Mouse (Mus musculus) retina, adult 2 months (tissue): ENCODE results near the gene Mindy1.

Source experiments
- DNase-seq: peaks from one replicate; pipeline ENCODE4 v3.0.0-alpha.2; 2012; ENCODE audit warnings: low read depth, low spot score

Mindy1 gene

DNA sequence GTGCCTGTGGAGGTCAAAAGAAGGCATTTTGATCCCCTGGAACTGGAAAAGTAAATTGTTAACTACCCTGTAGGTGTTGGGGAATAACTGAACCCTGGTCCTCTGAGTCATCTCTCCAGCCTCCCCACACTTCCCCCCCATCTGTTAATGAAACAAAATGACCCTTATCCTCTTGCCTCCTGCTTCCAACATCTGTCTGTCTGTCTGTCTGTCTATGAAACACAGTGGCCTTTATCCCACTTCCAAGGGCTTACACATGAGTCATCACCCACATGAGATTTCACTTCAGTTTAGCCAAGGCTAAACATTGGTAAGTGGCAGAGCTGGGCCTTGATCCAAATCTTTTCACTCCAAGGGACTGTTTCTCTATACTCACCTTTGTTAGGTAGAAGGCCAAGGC is 13.3 kb upstream of the Mindy1 start:
- DNase-seq = no peak

DNA sequence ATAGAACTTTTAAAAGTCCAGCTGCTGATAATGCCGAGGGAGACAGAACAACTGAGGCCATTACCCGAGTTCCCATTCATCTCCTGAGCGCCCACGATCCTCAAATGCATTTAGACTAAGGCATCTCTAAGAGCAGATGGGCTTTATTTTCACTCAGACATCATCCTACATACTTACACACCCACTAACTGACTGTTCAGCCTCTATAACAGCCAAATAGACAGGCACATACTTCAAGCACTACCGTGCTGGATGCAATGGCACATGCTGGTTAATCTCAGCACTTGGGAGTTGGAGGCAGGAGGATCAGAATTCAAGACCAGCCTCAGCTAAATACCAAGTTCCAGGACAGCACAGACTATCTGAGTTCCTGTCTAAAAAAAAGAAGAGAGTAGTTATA is 11.4 kb upstream of the Mindy1 start:
- no peak for DNase-seq

DNA sequence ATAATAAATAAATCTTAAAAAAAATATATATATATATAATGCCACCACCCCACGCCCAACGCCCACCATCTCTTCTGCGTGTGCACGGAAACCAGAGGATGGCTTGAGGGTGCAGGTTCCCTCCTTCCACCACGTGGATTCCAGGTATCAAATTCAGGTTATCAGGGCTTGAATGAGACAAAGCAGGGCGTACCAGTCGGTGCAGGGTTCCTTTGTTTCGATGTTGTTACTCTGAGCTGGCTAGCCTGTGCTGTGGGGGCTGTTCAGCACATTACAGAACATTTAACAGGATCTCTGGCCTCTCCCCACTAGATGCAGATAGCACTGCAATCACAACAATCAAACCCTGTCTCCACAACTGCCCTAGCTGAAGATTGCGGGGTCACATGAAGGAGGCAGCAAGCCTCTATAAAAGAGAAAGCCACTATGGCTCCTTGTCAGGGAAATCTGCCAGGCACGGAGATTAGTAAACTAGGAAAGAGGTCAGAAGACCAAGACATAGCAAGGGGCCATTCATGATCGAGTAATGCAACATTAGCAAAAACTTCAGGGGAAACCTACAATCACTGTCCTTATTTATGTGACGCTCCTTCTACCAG is 10.3 kb upstream of the Mindy1 start:
- no peak for DNase-seq

DNA sequence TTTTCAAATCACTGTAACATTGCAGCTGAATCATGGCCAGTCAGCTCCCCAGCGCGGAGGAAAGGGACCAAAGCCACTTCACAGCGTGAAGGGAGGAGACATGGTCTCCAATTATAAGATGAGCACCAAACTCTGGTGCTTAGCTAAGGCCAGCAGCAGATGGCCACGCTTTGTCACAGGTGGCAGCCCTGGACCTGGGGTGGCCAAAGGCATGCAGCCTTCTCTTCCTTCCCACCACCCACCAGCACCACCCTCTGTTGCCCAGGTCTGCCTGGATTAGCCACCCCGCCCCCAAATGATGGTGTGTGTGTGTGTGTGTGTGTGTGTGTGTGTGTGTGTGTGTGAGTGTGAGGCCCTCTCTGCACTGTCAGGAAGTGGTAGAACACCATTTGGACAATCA is 7.7 kb upstream of the Mindy1 start:
- DNase-seq = no peak

- no peak for DNase-seq
Observed at GRCm38 (mm10) chr3:95274453-95274852, 6.7 kb upstream of the Mindy1 start.

DNA sequence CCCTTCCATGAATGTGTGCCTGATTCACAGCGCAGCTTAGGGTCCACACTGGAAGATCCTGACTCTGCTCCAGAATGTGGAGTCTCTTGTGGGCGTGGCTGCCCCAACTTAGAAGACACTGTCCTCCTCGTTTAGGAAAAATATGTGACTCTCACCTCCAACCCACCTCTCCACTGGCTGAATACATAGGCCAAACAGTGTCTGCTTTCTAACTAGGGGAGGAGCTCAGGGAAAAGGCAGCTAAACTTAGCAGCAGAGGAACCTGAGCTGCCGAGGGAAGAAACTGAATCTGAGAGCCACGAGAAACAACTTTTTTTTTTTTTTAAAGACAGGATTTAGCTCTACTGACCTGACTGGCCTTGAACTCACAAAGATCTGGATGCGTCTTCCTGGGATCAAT is 6.0 kb upstream of the Mindy1 start:
- DNase-seq = no peak

DNA sequence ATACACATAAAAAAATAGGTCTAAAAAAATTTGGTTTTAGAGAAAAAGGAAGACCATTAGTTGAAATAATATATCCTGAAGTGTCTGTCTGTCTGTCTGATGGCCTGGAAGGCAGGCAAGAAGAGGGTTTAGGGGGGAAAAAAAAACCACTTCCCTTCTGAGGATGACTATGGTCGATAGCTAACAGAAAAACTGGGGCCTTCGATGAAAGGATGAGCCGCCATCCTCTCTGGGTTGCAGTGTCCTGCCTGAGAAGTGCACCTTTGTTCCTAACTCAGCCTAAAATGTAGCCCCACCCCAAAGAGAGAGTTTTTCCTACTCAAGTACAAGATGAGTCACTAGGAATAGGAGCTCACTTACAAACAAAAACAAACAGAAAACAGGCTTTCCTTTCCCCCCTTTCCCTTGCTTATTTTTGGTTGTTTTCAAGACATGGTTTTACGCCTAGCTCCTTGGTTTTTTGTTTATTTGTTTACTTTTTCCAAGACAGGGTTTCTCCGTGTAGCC is 4.7 kb upstream of the Mindy1 start:
- DNase-seq = no peak

GRCm38 (mm10) chr3:95277149-95277551 is 4.0 kb upstream of the Mindy1 start:
- no peak for DNase-seq

DNA sequence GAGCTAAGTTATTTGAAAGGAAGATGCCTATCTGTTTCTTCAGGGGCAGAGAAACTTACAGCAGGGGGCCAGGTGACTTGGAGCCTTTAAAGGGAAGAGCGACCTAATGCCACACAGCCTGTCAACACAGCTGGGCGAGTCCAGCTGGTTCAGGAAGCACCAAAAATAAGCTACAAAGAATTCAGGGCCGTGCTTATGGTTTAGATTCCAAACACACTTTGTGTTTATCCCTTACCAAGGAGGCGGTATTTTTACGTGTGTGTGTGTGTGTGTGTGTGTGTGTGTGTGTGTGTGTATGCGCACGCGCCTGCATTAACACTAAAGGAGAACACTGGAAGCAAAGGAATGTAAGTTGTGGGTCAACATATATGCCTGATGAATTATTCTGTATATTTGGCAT is 398 bp upstream of the Mindy1 start:
- no peak for DNase-seq

DNA sequence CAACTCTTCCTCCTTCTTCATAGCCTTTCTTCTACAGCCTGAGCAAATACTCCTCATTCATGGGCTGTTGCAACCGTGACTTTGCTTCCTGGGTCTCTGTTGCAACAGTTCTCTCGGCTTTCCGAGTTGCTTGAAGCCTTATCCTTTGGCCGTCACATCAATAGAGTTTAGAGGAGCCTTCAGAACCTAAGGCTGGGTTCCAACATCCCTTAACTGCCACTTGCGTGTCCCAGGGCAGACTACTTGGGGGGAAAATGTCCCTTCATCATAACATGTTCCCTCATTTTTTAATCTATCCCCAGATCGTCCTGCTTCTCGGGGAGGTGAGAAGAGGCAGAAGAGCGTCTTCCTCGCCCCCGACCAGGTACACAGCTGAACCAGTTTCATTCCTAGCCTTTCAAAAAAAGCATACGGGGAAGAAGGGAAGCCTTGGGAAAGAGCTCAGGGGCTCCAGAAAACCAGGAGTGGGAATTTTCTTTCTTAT is 1.3 kb downstream of the Mindy1 start:
- no peak for DNase-seq

DNA sequence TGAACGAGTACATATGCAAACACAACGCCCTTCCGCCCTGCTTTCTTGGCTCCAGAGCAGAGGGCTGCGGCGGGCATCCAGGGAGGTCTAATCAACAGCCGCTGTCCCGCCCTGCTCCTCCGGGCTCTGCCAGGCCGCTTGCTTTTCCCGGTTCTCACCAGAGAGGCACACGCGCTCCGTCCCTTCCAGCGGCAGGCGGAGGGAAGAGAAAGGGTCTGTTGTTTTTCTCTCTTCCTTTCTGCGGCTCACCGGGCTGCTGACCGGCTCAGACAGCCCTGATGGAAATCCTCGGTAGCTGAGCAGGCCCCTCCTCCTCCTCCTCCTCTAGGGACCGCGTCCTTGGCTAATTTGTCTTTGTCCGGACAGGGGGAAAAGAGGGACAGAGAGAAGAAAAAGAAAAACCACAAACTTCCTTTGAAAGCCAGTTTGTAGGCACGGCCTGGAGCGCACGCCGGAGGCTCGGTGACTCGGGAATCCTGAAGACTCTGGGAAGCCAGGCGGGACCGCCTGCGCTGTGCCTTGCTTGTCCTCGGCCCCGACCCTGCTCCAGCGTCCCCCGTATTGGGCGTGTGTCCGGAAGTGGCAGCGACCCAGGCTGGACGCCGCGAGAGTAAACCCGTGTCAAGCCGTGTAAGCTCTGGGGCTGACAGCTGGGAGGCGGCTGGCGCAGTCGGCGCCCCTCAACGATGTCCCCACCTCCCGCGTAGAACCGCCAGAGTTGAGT is 1.9 kb downstream of the Mindy1 start:
- peak; percentile 50 for DNase-seq

- no peak for DNase-seq
Observed at GRCm38 (mm10) chr3:95283589-95283941, 2.4 kb downstream of the Mindy1 start.

- no peak for DNase-seq
Observed at GRCm38 (mm10) chr3:95284062-95284461, 2.9 kb downstream of the Mindy1 start.

DNA sequence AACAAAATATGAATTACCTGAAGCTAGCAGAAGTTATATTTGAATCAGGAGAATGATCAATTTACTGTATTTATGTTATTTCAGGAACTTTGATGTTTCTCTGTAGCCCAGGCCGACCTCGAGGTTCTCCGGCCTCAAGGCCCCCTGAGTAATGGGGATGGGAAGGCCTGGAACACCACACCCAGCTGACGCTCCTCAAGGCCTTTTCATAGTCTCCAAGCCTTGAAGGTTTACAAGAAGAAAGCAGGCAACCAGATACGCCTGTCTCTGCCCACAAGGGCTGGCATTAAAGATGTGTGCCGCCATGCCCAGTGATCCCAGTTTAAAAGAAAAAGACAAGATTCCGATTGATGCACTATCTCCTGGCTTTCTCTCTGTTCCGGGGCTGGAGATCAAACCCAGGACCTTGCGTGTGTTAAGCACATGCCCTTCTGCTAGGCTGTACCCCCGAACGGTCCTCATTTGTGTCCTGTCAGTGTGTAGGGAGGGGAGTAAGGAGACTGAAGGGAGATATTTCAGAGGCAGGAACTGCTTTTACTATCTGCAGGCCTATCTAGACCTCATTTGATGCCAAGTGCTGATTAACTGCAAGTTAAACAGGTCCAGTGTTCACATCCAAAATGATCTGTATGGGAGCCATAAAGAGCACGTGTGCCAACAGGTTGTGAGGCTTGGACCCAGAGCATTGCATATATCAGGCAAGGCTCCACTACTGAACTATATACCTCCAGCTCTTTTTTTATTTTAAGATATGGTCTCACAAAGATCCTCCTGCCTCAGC is 3.5 kb downstream of the Mindy1 start:
- no peak for DNase-seq

DNA sequence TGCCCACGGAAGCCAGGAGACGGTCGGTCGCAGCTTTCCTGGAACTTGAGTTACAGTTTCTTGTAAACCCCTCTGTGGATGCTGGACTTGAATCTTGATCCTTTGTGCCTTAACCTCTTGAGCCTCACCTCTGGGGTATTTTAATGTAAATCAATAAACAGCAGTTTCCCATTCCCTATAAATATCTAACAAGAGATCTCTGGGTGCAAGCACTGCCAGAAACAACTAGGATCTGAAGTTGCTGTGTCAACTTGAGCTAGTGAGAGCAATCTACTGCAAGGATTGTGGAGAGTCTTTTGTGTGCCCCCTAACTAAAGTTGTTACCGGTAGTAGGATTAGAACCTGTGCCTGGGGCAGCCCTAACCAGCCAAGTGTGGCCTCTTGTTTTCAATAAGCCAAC is 4.2 kb downstream of the Mindy1 start:
- no peak for DNase-seq

DNA sequence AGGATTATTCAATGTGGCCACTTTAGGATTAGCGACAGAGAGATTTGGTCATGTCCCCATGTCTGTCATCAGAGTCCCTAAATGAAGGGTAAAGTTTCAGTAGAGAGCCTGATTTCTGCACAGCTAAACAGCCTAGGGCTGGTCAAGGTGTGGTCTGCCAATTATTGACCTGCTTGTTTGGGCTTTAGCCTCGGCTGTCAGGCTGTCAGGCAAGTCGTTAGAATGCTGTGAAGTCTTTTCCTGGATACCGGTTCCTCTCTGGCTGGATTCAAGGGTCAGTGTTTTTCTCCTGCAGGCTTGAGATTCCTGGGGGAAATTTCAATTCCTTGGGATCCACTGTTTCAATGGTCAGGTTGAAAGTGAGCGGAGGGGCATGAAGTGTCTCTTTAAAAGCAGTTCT is 4.9 kb downstream of the Mindy1 start:
- no peak for DNase-seq

DNA sequence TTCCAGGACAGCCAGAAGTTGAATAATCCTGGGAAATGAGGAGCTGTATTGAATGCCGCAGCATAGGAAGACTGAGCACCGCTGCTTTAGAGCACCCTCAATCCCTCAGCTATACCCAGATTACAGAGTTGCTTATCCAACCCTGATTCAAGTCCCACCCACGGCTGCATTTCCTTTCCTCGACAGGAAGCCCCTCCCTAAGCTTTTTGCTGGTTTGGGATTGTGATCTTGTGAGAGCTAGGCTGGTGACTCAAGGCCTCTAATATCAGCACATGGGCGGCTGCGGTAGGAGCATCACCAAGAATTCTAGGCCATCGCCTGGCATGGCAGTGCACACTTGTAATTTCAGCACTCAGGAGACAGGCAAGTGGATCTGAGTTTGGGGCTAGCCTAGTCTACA is 5.4 kb downstream of the Mindy1 start:
- no peak for DNase-seq

GRCm38 (mm10) chr3:95287541-95287940 is 6.4 kb downstream of the Mindy1 start:
- DNase-seq = no peak

GRCm38 (mm10) chr3:95289419-95289818 is 8.3 kb downstream of the Mindy1 start:
- DNase-seq = no peak

DNA sequence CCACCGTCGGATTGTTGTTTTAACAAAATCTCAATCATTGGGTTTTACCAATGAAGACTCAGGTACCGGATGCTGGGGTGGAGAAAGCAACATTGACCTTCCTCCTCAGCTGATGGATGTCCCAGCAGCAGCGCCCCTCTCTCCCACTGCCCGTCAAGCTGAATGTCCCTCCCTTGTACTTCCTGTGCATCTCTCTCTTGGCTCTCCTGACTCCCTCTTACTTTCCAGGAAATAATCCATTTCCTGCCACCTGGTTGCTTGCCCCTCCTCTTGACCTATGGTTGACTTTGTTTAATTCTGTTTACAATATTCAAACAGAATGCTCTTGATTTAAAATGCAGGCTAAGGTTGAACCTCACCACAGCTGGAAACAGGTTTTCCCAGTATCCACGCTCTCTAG is 9.0 kb downstream of the Mindy1 start:
- DNase-seq = no peak

DNA sequence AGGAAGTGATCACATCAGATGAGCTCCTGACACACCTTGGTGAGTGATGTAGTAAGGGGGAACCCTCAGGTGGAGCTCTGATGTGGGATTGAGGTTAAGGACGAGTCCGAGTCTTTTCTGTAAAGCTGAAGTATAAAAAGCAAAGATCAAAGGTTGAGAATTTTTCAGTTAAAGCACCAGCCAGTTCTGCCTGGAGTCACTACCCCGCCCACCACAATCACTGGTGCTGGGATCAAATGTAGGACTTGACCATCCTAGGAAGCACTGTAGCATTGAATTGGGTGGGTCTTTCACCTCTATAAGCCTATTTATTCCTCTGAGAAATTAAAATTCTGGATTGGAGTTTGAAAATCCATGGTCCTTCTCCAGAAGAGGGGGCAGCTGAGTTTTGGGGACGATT is 9.9 kb downstream of the Mindy1 start:
- DNase-seq = no peak

GRCm38 (mm10) chr3:95292899-95293298 is 11.8 kb downstream of the Mindy1 start:
- no peak for DNase-seq

DNA sequence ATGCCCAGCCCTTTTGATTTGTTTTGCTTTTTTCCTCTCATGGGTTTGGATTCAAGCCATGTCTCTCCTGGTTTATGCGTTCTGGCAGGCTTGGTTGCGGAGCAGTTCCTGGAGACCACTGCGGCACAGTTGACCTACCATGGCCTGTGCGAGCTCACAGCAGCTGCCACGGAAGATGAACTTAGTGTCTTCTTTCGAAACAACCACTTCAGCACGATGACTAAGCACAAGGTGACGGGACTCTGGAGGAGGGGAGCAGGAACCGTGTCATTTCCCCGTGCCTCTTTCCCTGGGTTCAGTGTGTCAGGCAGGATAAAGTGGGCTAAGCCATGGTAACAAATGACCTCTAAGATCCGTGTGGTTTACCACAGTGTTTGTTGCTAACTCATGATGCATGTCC is 12.4 kb downstream of the Mindy1 start:
- DNase-seq = no peak
